Mouse (Mus musculus) midbrain, embryonic 15.5 days (tissue): Measurements from ENCODE around the gene Apmap. TPM values are rescaled to one million over a fixed set of nuclear protein-coding genes. Genes with fewer than 3 reads are reported as not detected.

Source experiments
- ATAC-seq: fragments of 200-750 bp; cut with Nextera tagmentation; replicated peaks from 2 replicates; pipeline ENCODE4 v1.8.0; 2017; ENCODE audit warnings: moderate TSS enrichment
- H3K27ac ChIP-seq: fragments of 300-500 bp; sonication (generic); 2 replicates; pipeline ENCODE4 v1.5.1; 2015; ENCODE audit warnings: mild to moderate bottlenecking, inconsistent platforms
- H3K27me3 ChIP-seq: fragments of 300-500 bp; sonication (generic); replicated peaks from 2 replicates; pipeline ENCODE4 v1.6.1; 2015; ENCODE audit warnings: inconsistent platforms
- H3K36me3 ChIP-seq: fragments of 300-500 bp; sonication (generic); replicated peaks from 2 replicates; pipeline ENCODE4 v1.6.1; 2015; ENCODE audit warnings: inconsistent platforms
- H3K4me1 ChIP-seq: fragments of 300-500 bp; sonication (generic); 2 replicates; pipeline ENCODE4 v1.6.1; 2015; ENCODE audit warnings: inconsistent platforms
- H3K4me2 ChIP-seq: fragments of 300-500 bp; sonication (generic); 2 replicates; pipeline ENCODE4 v1.6.1; 2015; ENCODE audit warnings: inconsistent platforms, mild to moderate bottlenecking, moderate library complexity
- H3K4me3 ChIP-seq: fragments of 300-500 bp; sonication (generic); 2 replicates; pipeline ENCODE4 v1.5.1; 2015; ENCODE audit warnings: mild to moderate bottlenecking, inconsistent platforms
- H3K9ac ChIP-seq: fragments of 300-500 bp; sonication (generic); 2 replicates; pipeline ENCODE4 v1.6.1; 2015; ENCODE audit warnings: mild to moderate bottlenecking, inconsistent platforms
- H3K9me3 ChIP-seq: fragments of 300-500 bp; sonication (generic); 2 replicates; pipeline ENCODE4 v1.6.1; 2016; ENCODE audit warnings: inconsistent platforms
- WGBS: fragments of 180-500 bp; shearing (Covaris S2); methylation state at CpG from one replicate; pipeline ENCODE4 v1.1.7; 2015; ENCODE audit warnings: mixed read lengths; 5-methylcytosine and 5-hydroxymethylcytosine counted together
- polyA plus RNA-seq: library from polyadenylated mRNA; unstranded; fragments of >200 nt; fragmentation: Nextera tagmentation; extraction: Ambion mirVana; gene quantifications from 2 replicates; pipeline ENCODE4 v1.2.1, GENCODE M21; 2015

Apmap gene
- polyA plus RNA-seq, 1 experiment from 2014 or later: 42.1 TPM

- 82% methylated on average over 1 of the region's 1 CpGs for WGBS
- no peaks in the 10 kb centered on the region for H3K27me3 ChIP-seq
- no peaks in the 10 kb centered on the region for H3K9me3 ChIP-seq
- 0 out of 2 replicates have a peak, but pooled peaks cover 3% of the 10 kb centered on the region for H3K36me3 ChIP-seq
- ATAC-seq: no peak
- peak overlapping the region; percentile 85 for H3K4me3 ChIP-seq
- H3K4me1 ChIP-seq: peaks cover 15% of the 10 kb centered on the region
- peak overlapping the region; percentile 79 for H3K4me2 ChIP-seq
- H3K27ac ChIP-seq: no peak overlapping the region
- no peak overlapping the region for H3K9ac ChIP-seq
Observed at GRCm38 (mm10) chr2:150607086-150607485, 1.3 kb downstream of the Apmap start.

DNA sequence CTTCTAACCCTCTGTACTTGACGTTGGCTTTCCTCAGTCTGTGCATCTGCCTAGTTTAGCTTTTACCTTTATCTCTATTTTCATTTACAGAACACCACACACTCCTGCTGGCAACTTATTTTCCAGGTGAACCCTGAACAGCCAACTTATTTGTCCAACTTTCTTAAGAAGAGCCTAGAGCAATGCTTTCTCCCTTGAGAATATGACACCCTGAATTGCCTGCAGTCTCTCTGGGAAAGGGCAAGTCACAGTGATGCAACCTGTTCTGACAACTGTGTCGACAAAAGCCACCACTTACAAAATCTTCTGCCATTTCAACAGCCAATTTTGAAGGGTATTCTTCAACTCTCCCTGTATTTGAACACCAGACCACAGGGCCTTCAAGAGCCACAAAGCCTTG is 3.6 kb downstream of the Apmap start:
- Histone ChIP-seq H3K4me2 (no peak overlapping the region), H3K9me3 (no peaks in the 10 kb centered on the region), H3K27me3 (no peaks in the 10 kb centered on the region), H3K27ac (no peak overlapping the region), H3K4me1 (peaks cover 15% of the 10 kb centered on the region), H3K4me3 (no peak overlapping the region), H3K36me3 (0 out of 2 replicates have a peak, but pooled peaks cover 3% of the 10 kb centered on the region), H3K9ac (no peak overlapping the region)
- ATAC-seq: no peak
- 77% methylated on average over 2 of the region's 2 CpGs for WGBS

- ATAC-seq: no peak
- Histone ChIP-seq H3K27ac (no peak overlapping the region), H3K36me3 (0 out of 2 replicates have a peak, but pooled peaks cover 6% of the 10 kb centered on the region), H3K4me2 (no peak overlapping the region), H3K4me1 (peaks cover 4% of the 10 kb centered on the region), H3K9me3 (no peaks in the 10 kb centered on the region), H3K9ac (no peak overlapping the region), H3K27me3 (no peaks in the 10 kb centered on the region), H3K4me3 (no peak overlapping the region)
- 94% methylated on average over 2 of the region's 2 CpGs for WGBS
Observed at GRCm38 (mm10) chr2:150602166-150602565, 6.2 kb downstream of the Apmap start.

DNA sequence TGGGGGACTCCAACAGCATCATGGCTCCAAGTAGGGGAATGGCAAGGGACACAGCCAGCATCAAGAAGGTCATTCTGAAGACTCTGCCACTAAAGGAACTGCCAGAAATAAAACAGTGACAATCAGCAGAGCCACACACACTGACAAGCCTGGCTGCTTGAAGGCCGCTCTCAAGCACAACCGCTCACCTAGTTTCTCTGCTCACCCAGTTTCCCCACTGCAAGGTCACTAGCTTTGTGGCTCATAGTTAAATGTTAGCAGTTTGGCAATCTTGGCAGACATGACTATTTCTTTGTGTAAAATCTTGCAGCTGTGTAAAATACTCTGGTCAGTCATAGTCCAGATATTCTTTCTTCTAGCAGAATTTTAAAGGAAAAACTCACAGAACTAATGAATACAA is 8.1 kb downstream of the Apmap start:
- WGBS: 88% methylated on average over 2 of the region's 2 CpGs
- Histone ChIP-seq H3K36me3 (0 out of 2 replicates have a peak, but pooled peaks cover 6% of the 10 kb centered on the region), H3K4me1 (no peaks in the 10 kb centered on the region), H3K27ac (no peak overlapping the region), H3K9ac (no peak overlapping the region), H3K4me2 (no peak overlapping the region), H3K27me3 (no peaks in the 10 kb centered on the region), H3K9me3 (no peaks in the 10 kb centered on the region), H3K4me3 (no peak overlapping the region)
- no peak for ATAC-seq

DNA sequence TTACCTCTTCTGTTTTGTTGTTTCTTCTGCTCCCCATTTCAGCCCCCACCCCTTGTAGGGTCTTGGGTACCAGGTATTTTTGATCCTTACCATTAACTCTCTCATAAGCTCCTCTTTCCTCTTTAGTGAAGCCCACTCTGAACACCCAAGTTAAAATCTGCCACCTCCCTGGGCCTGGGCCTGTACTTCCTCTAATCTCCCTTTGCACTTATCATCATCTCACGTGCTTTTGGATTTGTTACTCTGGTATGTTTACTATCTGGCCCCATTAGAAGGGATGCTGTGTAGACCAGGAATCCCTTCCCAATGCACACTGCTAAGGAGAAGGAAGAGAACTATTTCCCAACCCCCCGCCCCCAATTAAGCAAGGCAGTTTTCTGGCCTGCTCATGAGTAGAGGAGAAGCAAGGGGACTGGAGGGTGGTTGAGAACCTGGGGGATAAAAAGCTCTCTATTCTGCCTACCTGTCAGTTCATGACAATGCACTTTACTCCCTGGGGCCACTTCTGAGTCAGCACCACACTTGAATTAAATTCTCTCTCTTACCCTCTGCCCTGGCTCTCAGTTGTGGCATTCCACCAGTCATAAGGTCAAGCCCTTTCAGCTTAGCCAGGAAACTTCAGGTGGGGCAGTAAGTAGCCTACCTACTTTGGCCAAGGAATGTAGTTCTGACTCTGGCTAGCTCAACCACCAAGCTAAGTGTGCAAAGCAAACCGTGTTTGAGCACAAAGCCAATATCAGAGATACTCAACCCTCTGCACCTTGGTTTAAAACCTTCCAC is 12.8 kb downstream of the Apmap start:
- WGBS: 92% methylated on average over 3 of the region's 3 CpGs

GRCm38 (mm10) chr2:150589076-150589475 is 19.3 kb downstream of the Apmap start:
- Histone ChIP-seq H3K27ac (no peak overlapping the region), H3K9ac (no peak overlapping the region), H3K27me3 (no peaks in the 10 kb centered on the region), H3K36me3 (peaks cover 42% of the 10 kb centered on the region), H3K4me1 (no peaks in the 10 kb centered on the region), H3K4me2 (no peak overlapping the region), H3K4me3 (no peak overlapping the region), H3K9me3 (no peaks in the 10 kb centered on the region)
- ATAC-seq: no peak
- 68% methylated on average over 11 of the region's 11 CpGs for WGBS

More for the DNA sequence above, 12.8 kb downstream of the Apmap start:
- H3K4me1 ChIP-seq: no peaks in the 10 kb centered on the region
- no peaks in the 10 kb centered on the region for H3K9me3 ChIP-seq
- no peaks in the 10 kb centered on the region for H3K27me3 ChIP-seq
- no peak overlapping the region for H3K4me2 ChIP-seq
- no peak overlapping the region for H3K4me3 ChIP-seq
- ATAC-seq: no peak
- H3K36me3 ChIP-seq: peaks cover 16% of the 10 kb centered on the region; the same call in 1 of the 2 replicates
- H3K9ac ChIP-seq: no peak overlapping the region
- H3K27ac ChIP-seq: no peak overlapping the region

- no peak overlapping the region for H3K27ac ChIP-seq
- H3K4me1 ChIP-seq: no peaks in the 10 kb centered on the region
- H3K27me3 ChIP-seq: no peaks in the 10 kb centered on the region
- no peak for ATAC-seq
- H3K36me3 ChIP-seq: peaks cover 21% of the 10 kb centered on the region
- WGBS: 93% methylated on average over 1 of the region's 1 CpGs
- H3K9me3 ChIP-seq: no peaks in the 10 kb centered on the region
- no peak overlapping the region for H3K4me3 ChIP-seq
- H3K4me2 ChIP-seq: no peak overlapping the region
- H3K9ac ChIP-seq: no peak overlapping the region
Observed at GRCm38 (mm10) chr2:150579628-150580027, 28.7 kb downstream of the Apmap start.

GRCm38 (mm10) chr2:150578603-150579002 is 29.8 kb downstream of the Apmap start:
- Histone ChIP-seq H3K4me1 (no peaks in the 10 kb centered on the region), H3K4me2 (no peak overlapping the region), H3K9me3 (no peaks in the 10 kb centered on the region), H3K9ac (no peak overlapping the region), H3K27ac (no peak overlapping the region), H3K36me3 (peaks cover 11% of the 10 kb centered on the region; the same call in 1 of the 2 replicates), H3K4me3 (no peak overlapping the region), H3K27me3 (no peaks in the 10 kb centered on the region)
- ATAC-seq: no peak
- 85% methylated on average over 5 of the region's 5 CpGs for WGBS

GRCm38 (mm10) chr2:150576256-150576655 is 32.1 kb downstream of the Apmap start:
- 0 out of 2 replicates have a peak, but pooled peaks cover 5% of the 10 kb centered on the region for H3K36me3 ChIP-seq
- no peaks in the 10 kb centered on the region for H3K27me3 ChIP-seq
- no peaks in the 10 kb centered on the region for H3K9me3 ChIP-seq
- WGBS: 97% methylated on average over 1 of the region's 1 CpGs
- no peak overlapping the region for H3K9ac ChIP-seq
- no peak overlapping the region for H3K4me3 ChIP-seq
- no peak overlapping the region for H3K4me2 ChIP-seq
- no peak for ATAC-seq
- H3K4me1 ChIP-seq: no peaks in the 10 kb centered on the region
- no peak overlapping the region for H3K27ac ChIP-seq

DNA sequence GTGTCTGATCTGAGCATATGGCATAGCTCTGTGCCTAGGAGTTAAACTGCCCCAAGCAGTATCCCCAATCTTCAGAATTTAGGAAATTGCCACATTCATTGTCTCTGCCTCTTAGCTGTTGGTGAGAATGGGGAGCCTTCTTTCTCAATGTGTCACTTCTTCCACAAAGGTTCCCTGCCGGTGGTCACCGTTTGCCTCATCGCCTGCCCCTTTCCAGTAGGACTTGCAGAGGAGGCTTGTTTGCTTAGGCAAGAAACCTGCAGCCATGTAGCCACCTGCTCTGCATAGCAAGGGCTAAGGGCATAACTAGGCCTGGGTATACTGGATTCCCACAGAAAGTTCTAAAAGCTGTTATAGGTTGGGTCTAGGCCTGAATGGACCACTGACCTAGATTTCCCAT is 35.9 kb downstream of the Apmap start:
- Histone ChIP-seq H3K4me2 (no peak overlapping the region), H3K4me3 (no peak overlapping the region), H3K36me3 (0 out of 2 replicates have a peak, but pooled peaks cover 4% of the 10 kb centered on the region), H3K4me1 (no peaks in the 10 kb centered on the region), H3K27ac (no peak overlapping the region), H3K9ac (no peak overlapping the region), H3K9me3 (no peaks in the 10 kb centered on the region), H3K27me3 (no peaks in the 10 kb centered on the region)
- ATAC-seq: no peak
- WGBS: 95% methylated on average over 3 of the region's 3 CpGs

GRCm38 (mm10) chr2:150570761-150571160 is 37.6 kb downstream of the Apmap start:
- H3K9ac ChIP-seq: no peak overlapping the region
- no peaks in the 10 kb centered on the region for H3K4me1 ChIP-seq
- WGBS: 97% methylated on average over 2 of the region's 2 CpGs
- no peak overlapping the region for H3K27ac ChIP-seq
- H3K9me3 ChIP-seq: no peaks in the 10 kb centered on the region
- H3K27me3 ChIP-seq: no peaks in the 10 kb centered on the region
- H3K4me2 ChIP-seq: no peak overlapping the region
- no peaks in the 10 kb centered on the region for H3K36me3 ChIP-seq
- ATAC-seq: no peak
- H3K4me3 ChIP-seq: no peak overlapping the region

GRCm38 (mm10) chr2:150569847-150570590 is 38.3 kb downstream of the Apmap start, which contains the start of gene Cst7:
Gene Cst7 (plus strand): TSS chr2:150570415.
- Histone ChIP-seq H3K36me3 (no peaks in the 10 kb centered on the region), H3K27ac (no peak within 1 kb of the TSS), H3K4me3 (no peak within 1 kb of the TSS), H3K9ac (no peak within 1 kb of the TSS), H3K27me3 (no peaks in the 10 kb centered on the region), H3K9me3 (no peaks in the 10 kb centered on the region), H3K4me1 (no peaks in the 10 kb centered on the region), H3K4me2 (no peak within 1 kb of the TSS)
- 84% methylated on average over 11 of the region's 11 CpGs for WGBS
- ATAC-seq: no peak
